Mouse (Mus musculus): ENCODE measurements around the gene Ksr1. TPM values are rescaled to one million over a fixed set of nuclear protein-coding genes. Genes with fewer than 3 reads are reported as not detected.

The Ksr1 gene
- total and polyA plus RNA-seq, 3 experiments, result 22.5 to 73.1 (median 61.2) TPM

GRCm38 (mm10) chr11:79149295-79149694, 3.1 kb upstream of the Ksr1 start:
- Histone ChIP-seq H3K9ac (ENCODE audit: insufficient read depth, low read depth) (no peak overlapping the region), H3K27me3 (replicated peaks) (peaks cover 7% of the 10 kb centered on the region), H3K9me3 (replicated peaks; ENCODE audit: low read length) (peaks cover 3% of the 10 kb centered on the region), H3K27ac (ENCODE audit: insufficient read depth, low read depth) (no peak overlapping the region), H3K79me2 (replicated peaks; ENCODE audit: control insufficient read depth, extremely low read depth, insufficient read depth, poor library complexity, severe bottlenecking) (peaks cover 20% of the 10 kb centered on the region), H3K4me1 (ENCODE audit: control insufficient read depth in 1 of 2, insufficient read depth in 2 of 2) (peaks cover 13 to 36% of the 10 kb centered on the region in 2 experiments), H3K4me3 (replicated peaks in 1 of 3; ENCODE audit: low read depth in 2 of 3, low read length in 2 of 3, poor library complexity in 1 of 3) (no peak overlapping the region), H3K36me3 (replicated peaks in 1 of 2; ENCODE audit: control insufficient read depth in 1 of 2, insufficient read depth in 1 of 2, low read length in 1 of 2) (no peaks in the 10 kb centered on the region), H3K4me2 (ENCODE audit: insufficient read depth, low read depth, poor library complexity, severe bottlenecking) (no peak overlapping the region)
- in situ Hi-C loops (cut with MboI; ENCODE audit: low pct_ligation_motif_present, low pct_unique_long_range_greater_than_20kb, low sequenced_read_pairs) (loop anchor here (10.0 kb wide), 1 partner anchor 46 kb away; no protein-coding TSS in a partner anchor), dilution Hi-C loops (cut with MboI; ENCODE audit: extremely low pct_ligation_motif_present, extremely low pct_unique_long_range_greater_than_20kb, low sequenced_read_pairs) (no loop called here)
- TF ChIP-seq RCOR1 (conservative IDR thresholded peaks at IDR 0.05; ENCODE audit: low read depth, low read length), result no peak
- no peak for TF ChIP-seq ZNF384 (IDR thresholded peaks at IDR 0.05; ENCODE audit: low read depth, low read length)
- TF ChIP-seq JUN (IDR thresholded peaks at IDR 0.05; ENCODE audit: insufficient read depth, low read depth, low read length), result no peak
- TF ChIP-seq BHLHE40 (IDR thresholded peaks at IDR 0.05; ENCODE audit: low read depth, low read length), result no peak
- TF ChIP-seq JUND (conservative IDR thresholded peaks at IDR 0.05; ENCODE audit: low read depth, low read length), result no peak
- TF ChIP-seq ZKSCAN1 (IDR thresholded peaks at IDR 0.05; ENCODE audit: borderline replicate concordance, low read depth, low read length), result no peak
- no peak for TF ChIP-seq RAD21 (IDR thresholded peaks at IDR 0.05; ENCODE audit: low read depth, low read length)
- TF ChIP-seq GABPA (IDR thresholded peaks at IDR 0.05; ENCODE audit: insufficient replicate concordance, low read depth, low read length), result no peak
- TF ChIP-seq HCFC1 (IDR thresholded peaks at IDR 0.05; ENCODE audit: low read depth, low read length), result no peak
- TF ChIP-seq ZC3H11A (IDR thresholded peaks at IDR 0.05; ENCODE audit: low read depth, low read length), result no peak
- TF ChIP-seq EP300 (IDR thresholded peaks at IDR 0.05; ENCODE audit: low read length), result no peak
- TF ChIP-seq TBP (conservative IDR thresholded peaks at IDR 0.05; ENCODE audit: low read depth, low read length), result no peak
- no peak for TF ChIP-seq MAFK (IDR thresholded peaks at IDR 0.05; ENCODE audit: insufficient replicate concordance, low read length)
- TF ChIP-seq SMC3 (IDR thresholded peaks at IDR 0.05; ENCODE audit: low read depth, low read length), result no peak
- TF ChIP-seq NELFE (IDR thresholded peaks at IDR 0.05; ENCODE audit: low read depth, low read length), result no peak
- no peak for TF ChIP-seq ETS1 (conservative IDR thresholded peaks at IDR 0.05; ENCODE audit: low read depth, low read length)
- no peak for DNase-seq (ENCODE audit: extremely low read depth)

GRCm38 (mm10) chr11:79148783-79149182, 2.6 kb upstream of the Ksr1 start:
- no peak overlapping the region for H3K9ac ChIP-seq (ENCODE audit: insufficient read depth, low read depth)
- H3K27ac ChIP-seq (ENCODE audit: insufficient read depth, low read depth), result no peak overlapping the region
- in situ Hi-C loops (cut with MboI; ENCODE audit: low pct_ligation_motif_present, low pct_unique_long_range_greater_than_20kb, low sequenced_read_pairs) (loop anchor here (10.0 kb wide), 1 partner anchor 46 kb away; no protein-coding TSS in a partner anchor), dilution Hi-C loops (cut with MboI; ENCODE audit: extremely low pct_ligation_motif_present, extremely low pct_unique_long_range_greater_than_20kb, low sequenced_read_pairs) (no loop called here)
- peaks cover 3% of the 10 kb centered on the region for H3K9me3 ChIP-seq (replicated peaks; ENCODE audit: low read length)
- H3K4me2 ChIP-seq (ENCODE audit: insufficient read depth, low read depth, poor library complexity, severe bottlenecking), result no peak overlapping the region
- H3K79me2 ChIP-seq (replicated peaks; ENCODE audit: control insufficient read depth, extremely low read depth, insufficient read depth, poor library complexity, severe bottlenecking), result peaks cover 25% of the 10 kb centered on the region
- H3K4me1 ChIP-seq (ENCODE audit: control insufficient read depth in 1 of 2, insufficient read depth in 2 of 2), result peaks cover 13 to 40% of the 10 kb centered on the region in 2 experiments
- no peaks in the 10 kb centered on the region for H3K36me3 ChIP-seq (replicated peaks in 1 of 2; ENCODE audit: control insufficient read depth in 1 of 2, insufficient read depth in 1 of 2, low read length in 1 of 2)
- H3K27me3 ChIP-seq (replicated peaks), result peaks cover 7% of the 10 kb centered on the region
- TF ChIP-seq MEF2A (IDR thresholded peaks at IDR 0.05; ENCODE audit: borderline replicate concordance, low read depth, low read length) (no peak), MXI1 (IDR thresholded peaks at IDR 0.05; ENCODE audit: low read depth, low read length) (no peak), ZMIZ1 (IDR thresholded peaks at IDR 0.05; ENCODE audit: low read depth, low read length) (no peak), PAX5 (IDR thresholded peaks at IDR 0.05; ENCODE audit: low read length) (no peak)
- no peak overlapping the region for H3K4me3 ChIP-seq (replicated peaks in 1 of 3; ENCODE audit: low read depth in 2 of 3, low read length in 2 of 3, poor library complexity in 1 of 3)
- no peak for DNase-seq (ENCODE audit: extremely low read depth)
